Mouse (Mus musculus) right cerebral cortex, postnatal 10 days (tissue): ENCODE data around the gene Plxna2.
A peak's percentile ranks its signal among the peaks of the same experiment; 100 is the strongest.

Source experiments
- DNase-seq, 2 experiments: peaks; one replicate each; pipeline ENCODE4 v3.0.0; 2021; ENCODE audit warnings: low spot score in 2 of 2

The Plxna2 gene

GRCm38 (mm10) chr1:194772053-194772452 is 154.0 kb downstream of the Plxna2 start:
- no peak for DNase-seq

- DNase-seq = no peak
These were observed 155.9 kb downstream of the Plxna2 start for GRCm38 (mm10) chr1:194773899-194774298.

GRCm38 (mm10) chr1:194774350-194774749 is 156.3 kb downstream of the Plxna2 start:
- DNase-seq = no peak

GRCm38 (mm10) chr1:194774754-194775153 is 156.7 kb downstream of the Plxna2 start:
- DNase-seq = no peak

GRCm38 (mm10) chr1:194775656-194776374 is 157.8 kb downstream of the Plxna2 start:
- no peak for DNase-seq

GRCm38 (mm10) chr1:194776510-194777244 is 158.7 kb downstream of the Plxna2 start:
- no peak for DNase-seq

GRCm38 (mm10) chr1:194777608-194778007 is 159.6 kb downstream of the Plxna2 start:
- DNase-seq = no peak

GRCm38 (mm10) chr1:194780392-194780791 is 162.4 kb downstream of the Plxna2 start:
- DNase-seq = no peak

- DNase-seq = no peak
These were observed 162.9 kb downstream of the Plxna2 start for GRCm38 (mm10) chr1:194780794-194781390.

- no peak for DNase-seq
These were observed 163.5 kb downstream of the Plxna2 start for GRCm38 (mm10) chr1:194781556-194781955.

GRCm38 (mm10) chr1:194782325-194782724 is 164.3 kb downstream of the Plxna2 start:
- DNase-seq = no peak

- DNase-seq = no peak
These were observed 169.6 kb downstream of the Plxna2 start for GRCm38 (mm10) chr1:194787626-194788025.

- DNase-seq = no peak
These were observed 175.4 kb downstream of the Plxna2 start for GRCm38 (mm10) chr1:194793226-194793924.

- DNase-seq = no peak
These were observed 177.3 kb downstream of the Plxna2 start for GRCm38 (mm10) chr1:194795316-194795715.

- DNase-seq = no peak
These were observed 179.8 kb downstream of the Plxna2 start for GRCm38 (mm10) chr1:194797843-194798242.

GRCm38 (mm10) chr1:194798511-194798910 is 180.5 kb downstream of the Plxna2 start:
- DNase-seq = no peak

- no peak for DNase-seq
These were observed 190.2 kb downstream of the Plxna2 start for GRCm38 (mm10) chr1:194808261-194808660.

- no peak for DNase-seq
These were observed 190.7 kb downstream of the Plxna2 start for GRCm38 (mm10) chr1:194808681-194809080.

GRCm38 (mm10) chr1:194809600-194809999 is 191.6 kb downstream of the Plxna2 start:
- no peak for DNase-seq

GRCm38 (mm10) chr1:194814187-194814586 is 196.2 kb downstream of the Plxna2 start:
- no peak for DNase-seq

- no peak for DNase-seq
These were observed 197.5 kb downstream of the Plxna2 start for GRCm38 (mm10) chr1:194815547-194815946.

- peak; percentile 74 to 81 for DNase-seq
These were observed 198.9 kb downstream of the Plxna2 start for GRCm38 (mm10) chr1:194816913-194817312.
